Mouse (Mus musculus) stomach, postnatal 0 days (tissue): ENCODE measurements at regions not wholly inside any gene's neighbourhood (a gene's known extent, or its start where the extent isn't known, plus 50 kb on each side); places are given as distances from the start of the nearest gene placed in this dataset.

Experiments
- CTCF ChIP-seq: IDR thresholded peaks from 2 replicates; pipeline ENCODE4 v1.5.1; 2016; ENCODE audit warnings: antibody characterized with exemption, low read depth, mild to moderate bottlenecking, moderate library complexity
- EP300 ChIP-seq: optimal IDR thresholded peaks from 2 replicates; pipeline ENCODE3; 2016; ENCODE audit warnings: antibody characterized with exemption

DNA sequence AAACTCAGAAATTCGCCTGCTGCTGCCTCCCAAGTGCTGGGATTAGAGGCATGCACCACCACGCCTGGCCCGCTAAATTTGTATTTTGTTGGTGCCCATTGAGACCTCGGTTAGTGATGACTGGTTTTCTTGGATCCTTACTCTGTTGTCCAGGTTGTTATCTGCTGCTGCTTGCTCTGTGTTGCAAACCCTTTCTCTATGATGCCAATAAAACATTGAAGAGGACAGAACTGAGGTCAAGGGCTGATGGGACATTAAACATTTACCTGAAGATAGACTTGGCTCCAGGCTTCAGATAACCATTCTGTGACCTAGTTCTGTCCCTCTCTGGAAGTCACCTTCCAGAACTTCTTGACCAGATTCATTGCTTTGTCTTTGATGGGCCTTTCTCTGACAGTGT, 97.5 kb upstream of the Sash1 start:
- TF ChIP-seq CTCF (no peak), EP300 (no peak)
